Mouse (Mus musculus) G1E (cell line): ENCODE measurements around the gene Mst1.

Experiments
- CTCF ChIP-seq: IDR thresholded peaks from 2 replicates; pipeline ENCODE4 v1.5.1; 2012; ENCODE audit warnings: low read depth, low read length, inconsistent platforms, mixed read lengths
- GATA1 ChIP-seq: IDR thresholded peaks from 2 replicates; pipeline ENCODE4 v1.6.1; 2012; ENCODE audit warnings: borderline replicate concordance, low read length, inconsistent platforms, mixed read lengths
- GATA2 ChIP-seq: IDR thresholded peaks from 2 replicates; pipeline ENCODE4 v1.6.1; 2012; ENCODE audit warnings: low read depth, low read length, inconsistent platforms, borderline replicate concordance
- POLR2AphosphoS5 ChIP-seq: IDR thresholded peaks from 2 replicates; pipeline ENCODE4 v1.6.1; 2012; ENCODE audit warnings: low read depth, low read length, inconsistent platforms; ENCODE audit not compliant: insufficient replicate concordance
- TAL1 ChIP-seq: conservative IDR thresholded peaks from 2 replicates; pipeline ENCODE4 v1.6.1; 2012; ENCODE audit warnings: low read depth, low read length, inconsistent platforms, mixed read lengths

- no peak for TF ChIP-seq CTCF
- TF ChIP-seq TAL1, result no peak
- TF ChIP-seq GATA1, result no peak
- TF ChIP-seq POLR2AphosphoS5, result no peak
- no peak for TF ChIP-seq GATA2
Observed at GRCm38 (mm10) chr9:108067199-108067598, 13.0 kb upstream of the Mst1 start.
